In genomic region chr1:72746382-72746781, GRCm38 (mm10) we compare ENCODE assay signal across 10 mouse cellular contexts. TPM values are rescaled to one million over a fixed set of nuclear protein-coding genes. Genes with fewer than 3 reads are reported as not detected.
DNase-seq lines count a peak whose midpoint lies in the region; ATAC-seq and TF ChIP-seq lines count a peak whose summit lies in the region.
"Had no signal": no experiment of that assay in that cellular context is flagged by ENCODE, and none has a peak within 500 bp of the region (broad histone marks: within the 10 kb centered on the region; RNA-seq: fewer than 3 reads in every experiment).

No protein-coding gene starts in this region.

- no peak for TF ChIP-seq RAD21 in CH12.LX (IDR thresholded peaks at IDR 0.05; ENCODE audit: low read depth, low read length)

- no peaks in the 10 kb centered on the region for H3K36me3 ChIP-seq in CH12.LX (replicated peaks in 1 of 2; ENCODE audit: control insufficient read depth in 1 of 2, insufficient read depth in 1 of 2, low read length in 1 of 2)
- no peaks in the 10 kb centered on the region for H3K36me3 ChIP-seq in liver, embryonic 12.5 days
- H3K36me3 ChIP-seq: neural tube, embryonic 12.5 days had no signal

- TF ChIP-seq EP300 in CH12.LX (IDR thresholded peaks at IDR 0.05; ENCODE audit: low read length): peak; percentile 60

- peaks cover 3 to 25% of the 10 kb centered on the region in 2 experiments; a peak in 3 of 4 replicates for H3K4me1 ChIP-seq in CH12.LX (ENCODE audit: control insufficient read depth in 1 of 2, insufficient read depth in 2 of 2)
- no peaks in the 10 kb centered on the region for H3K4me1 ChIP-seq in liver, embryonic 12.5 days
- H3K4me1 ChIP-seq: neural tube, embryonic 12.5 days had no signal

- dilution Hi-C loops in CH12.LX (cut with MboI; ENCODE audit: extremely low pct_ligation_motif_present, extremely low pct_unique_long_range_greater_than_20kb, low sequenced_read_pairs): no loop called here

- H3K27ac ChIP-seq in CH12.LX (ENCODE audit: insufficient read depth, low read depth): no peak overlapping the region
- no peak overlapping the region for H3K27ac ChIP-seq in left cerebral cortex, adult 2 months
- H3K27ac ChIP-seq in liver, embryonic 12.5 days: no peak overlapping the region
- H3K27ac ChIP-seq: neural tube, embryonic 12.5 days had no signal

- WGBS in liver, embryonic 12.5 days (ENCODE audit: insufficient replicate concordance): 52% methylated on average over 7 of the region's 7 CpGs

- intact Hi-C loops in left cerebral cortex, adult 2 months (cut with DNase I): no loop called here

- no peaks in the 10 kb centered on the region for H3K9me3 ChIP-seq in CH12.LX (replicated peaks; ENCODE audit: low read length)
- H3K9me3 ChIP-seq in liver, embryonic 12.5 days (replicated peaks): no peaks in the 10 kb centered on the region
- H3K9me3 ChIP-seq: neural tube, embryonic 12.5 days had no signal

- no peak overlapping the region for H3K4me3 ChIP-seq in CH12.LX (replicated peaks in 1 of 3; ENCODE audit: low read depth in 2 of 3, low read length in 2 of 3, poor library complexity in 1 of 3)
- no peak overlapping the region for H3K4me3 ChIP-seq in left cerebral cortex, adult 2 months
- no peak overlapping the region for H3K4me3 ChIP-seq in liver, embryonic 12.5 days
- H3K4me3 ChIP-seq: neural tube, embryonic 12.5 days had no signal

- H3K9ac ChIP-seq in CH12.LX (ENCODE audit: insufficient read depth, low read depth): no peak overlapping the region
- no peak overlapping the region for H3K9ac ChIP-seq in liver, embryonic 12.5 days
- H3K9ac ChIP-seq: neural tube, embryonic 12.5 days had no signal

- in situ Hi-C loops in CH12.LX (cut with MboI; ENCODE audit: low pct_ligation_motif_present, low pct_unique_long_range_greater_than_20kb, low sequenced_read_pairs): no loop called here

- peak; percentile 54 for DNase-seq in CH12.LX (ENCODE audit: extremely low read depth)
- peak; percentile 84 for DNase-seq in brain, embryonic 14.5 days (ENCODE audit: low read depth)
- DNase-seq in frontal cortex, postnatal 10 days (ENCODE audit: low spot score in 2 of 2): peak; percentile 47 to 53
- DNase-seq in left cerebral cortex, adult 2 months (ENCODE audit: extremely low spot score in 1 of 2, low spot score in 2 of 2): peak; percentile 46 to 57
- no peak for DNase-seq in ovary, postnatal 36 days (ENCODE audit: low spot score)

- no peak for ATAC-seq in CD4-positive, CD25-positive, alpha-beta regulatory T cell, adult 4 months
- ATAC-seq in liver, embryonic 12.5 days: no peak

- peaks cover 3% of the 10 kb centered on the region for H3K27me3 ChIP-seq in CH12.LX (replicated peaks)
- H3K27me3 ChIP-seq in liver, embryonic 12.5 days (replicated peaks): no peaks in the 10 kb centered on the region
- H3K27me3 ChIP-seq: neural tube, embryonic 12.5 days had no signal

- TF ChIP-seq CTCF in CH12.LX (conservative IDR thresholded peaks at IDR 0.05 in 1 of 2, IDR thresholded peaks at IDR 0.05 in 1 of 2; ENCODE audit: low read depth in 2 of 2, low read length in 2 of 2): no peak
- TF ChIP-seq CTCF in brain, embryonic 14.5 days (IDR thresholded peaks at IDR 0.05; ENCODE audit: borderline replicate concordance, extremely low read depth, insufficient read depth, insufficient read length): no peak
- TF ChIP-seq CTCF in left cerebral cortex, adult 2 months (IDR thresholded peaks at IDR 0.05): no peak

- no peak overlapping the region for H3K4me2 ChIP-seq in CH12.LX (ENCODE audit: insufficient read depth, low read depth, poor library complexity, severe bottlenecking)
- H3K4me2 ChIP-seq in liver, embryonic 12.5 days: no peak overlapping the region
- H3K4me2 ChIP-seq: neural tube, embryonic 12.5 days had no signal

- H3K79me2 ChIP-seq in CH12.LX (replicated peaks; ENCODE audit: control insufficient read depth, extremely low read depth, insufficient read depth, poor library complexity, severe bottlenecking): no peaks in the 10 kb centered on the region

- TF ChIP-seq POLR2A in CH12.LX (IDR thresholded peaks at IDR 0.05; ENCODE audit: low read depth, low read length): no peak
- TF ChIP-seq POLR2A in brain, embryonic 14.5 days (IDR thresholded peaks at IDR 0.05; ENCODE audit: borderline replicate concordance, extremely low read depth, insufficient read depth, insufficient read length, poor library complexity, severe bottlenecking): no peak

TF ChIP-seq in CH12.LX, 34 proteins besides CTCF, POLR2A, EP300 and RAD21:
- TF ChIP-seq RCOR1 (conservative IDR thresholded peaks at IDR 0.05; ENCODE audit: low read depth, low read length): no peak
- no peak for TF ChIP-seq MYC (IDR thresholded peaks at IDR 0.05; ENCODE audit: low read depth, low read length)
- no peak for TF ChIP-seq USF2 (conservative IDR thresholded peaks at IDR 0.05; ENCODE audit: low read depth, low read length)
- TF ChIP-seq PAX5 (IDR thresholded peaks at IDR 0.05; ENCODE audit: low read length): no peak
- TF ChIP-seq CHD2 (IDR thresholded peaks at IDR 0.05; ENCODE audit: low read length): peak; percentile 32; the same call in 1 of the 2 replicates
- 0 out of 2 replicates have a peak, but pooled peaks have one; percentile 25 for TF ChIP-seq TCF12 (IDR thresholded peaks at IDR 0.05; ENCODE audit: low read depth, low read length)
- TF ChIP-seq USF1 (IDR thresholded peaks at IDR 0.05; ENCODE audit: low read depth, low read length): no peak
- 0 out of 2 replicates have a peak, but pooled peaks have one; percentile 9 for TF ChIP-seq MEF2A (IDR thresholded peaks at IDR 0.05; ENCODE audit: borderline replicate concordance, low read depth, low read length)
- TF ChIP-seq MXI1 (IDR thresholded peaks at IDR 0.05; ENCODE audit: low read depth, low read length): no peak

RNA-seq across cellular contexts. Expression of gene Rpl37a, which starts 35.3 kb away (rescaled TPM):
- 2,433 and 2,459 TPM in 2 replicates for total RNA-seq in CH12.LX (2012; rRNA removed)
- total RNA-seq in CH12.LX (2014; rRNA removed): 1,302 and 1,462 TPM in 2 replicates
- polyA plus RNA-seq in CH12.LX (2012; ENCODE audit: insufficient read length, low read depth): 1,181 and 1,419 TPM in 2 replicates
- 1,149 and 1,406 TPM in 2 replicates for polyA plus RNA-seq in brain, embryonic 14.5 days (2012; rRNA removed)
- 100 to 1,000 TPM; 546 to 562 TPM for total RNA-seq in left cerebral cortex, adult 2 months (2021)
- polyA plus RNA-seq in CD4-positive, CD25-positive, alpha-beta regulatory T cell, adult 4 months (2017; shearing (Covaris generic)): 1,000 to 10,000 TPM; 2,103 to 2,879 TPM
- 1,480 and 1,497 TPM in 2 replicates for polyA plus RNA-seq in liver, embryonic 12.5 days (2016; fragmentation: Nextera tagmentation; extraction: Ambion mirVana)

RNA-seq across cellular contexts. Expression of gene Ankar, which starts 46.0 kb away (rescaled TPM):
- total RNA-seq in CH12.LX (2012; rRNA removed): not detected in 2 replicates
- not detected in 2 replicates for total RNA-seq in CH12.LX (2014; rRNA removed)
- polyA plus RNA-seq in CH12.LX (2012; ENCODE audit: insufficient read length, low read depth): not detected in 2 replicates
- 0.01 TPM in 1 of 2 replicates, not detected in the other for polyA plus RNA-seq in brain, embryonic 14.5 days (2012; rRNA removed)
- not detected for total RNA-seq in left cerebral cortex, adult 2 months (2021)
- polyA plus RNA-seq in CD4-positive, CD25-positive, alpha-beta regulatory T cell, adult 4 months (2017; shearing (Covaris generic)): not detected
- polyA plus RNA-seq in liver, embryonic 12.5 days (2016; fragmentation: Nextera tagmentation; extraction: Ambion mirVana): not detected in 2 replicates
- total RNA-seq: gastrocnemius, adult 18-20 months had no signal
- polyA plus RNA-seq: limb, embryonic 11.5 days; neural tube, embryonic 12.5 days had no signal
